Mouse (Mus musculus): ENCODE results near the gene Trem3. TPM values are rescaled to one million over a fixed set of nuclear protein-coding genes. Genes with fewer than 3 reads are reported as not detected.

Trem3 gene
- polyA plus RNA-seq (2017; shearing (Covaris generic)) = not detected

GRCm38 (mm10) chr17:48247221-48247928, at the start of gene Trem3:
Trem3 (plus strand) TSS chr17:48247777.

GRCm38 (mm10) chr17:48232518-48232917, 15.1 kb upstream of the Trem3 start, which contains the start of gene Trem1:
Trem1 (plus strand) TSS chr17:48232768.

GRCm38 (mm10) chr17:48263741-48264362, 16.3 kb downstream of the Trem3 start, which contains the start of gene Treml4:
Treml4 (plus strand) TSS chr17:48264295.

GRCm38 (mm10) chr17:48299203-48299602, 51.6 kb downstream of the Trem3 start, which contains the start of gene Treml2:
Treml2 (plus strand) TSS chr17:48299498.

Other genes with a start within 250 kb of the Trem3 start
- gene 1700122O11Rik, start 209.5 kb upstream of the Trem3 start, polyA plus RNA-seq (2017; shearing (Covaris generic)) = not detected
- not detected for gene 1700067P10Rik, start 158.5 kb upstream of the Trem3 start, polyA plus RNA-seq (2017; shearing (Covaris generic))
- gene 9830107B12Rik, start 101.5 kb upstream of the Trem3 start, polyA plus RNA-seq (2017; shearing (Covaris generic)) = not detected
- gene A530064D06Rik, start 80.5 kb upstream of the Trem3 start, polyA plus RNA-seq (2017; shearing (Covaris generic)) = 0.14 TPM
- not detected for gene Trem1, start 15.0 kb upstream of the Trem3 start, polyA plus RNA-seq (2017; shearing (Covaris generic))
- not detected for gene Treml4, start 16.5 kb downstream of the Trem3 start, polyA plus RNA-seq (2017; shearing (Covaris generic))
- 1.3 TPM for gene Treml2, start 51.7 kb downstream of the Trem3 start, polyA plus RNA-seq (2017; shearing (Covaris generic))
- 0.30 TPM for gene B430306N03Rik, start 68.4 kb downstream of the Trem3 start, polyA plus RNA-seq (2017; shearing (Covaris generic))
- gene Trem2, start 98.6 kb downstream of the Trem3 start, polyA plus RNA-seq (2017; shearing (Covaris generic)) = not detected
- not detected for gene Treml1, start 112.1 kb downstream of the Trem3 start, polyA plus RNA-seq (2017; shearing (Covaris generic))
- gene Nfya, start 162.1 kb downstream of the Trem3 start, polyA plus RNA-seq (2017; shearing (Covaris generic)) = 12.1 TPM
- gene Oard1, start 162.2 kb downstream of the Trem3 start, polyA plus RNA-seq (2017; shearing (Covaris generic)) = 48.0 TPM
- gene Apobec2, start 185.2 kb downstream of the Trem3 start, polyA plus RNA-seq (2017; shearing (Covaris generic)) = 9.5 TPM
- gene Tspo2, start 203.7 kb downstream of the Trem3 start, polyA plus RNA-seq (2017; shearing (Covaris generic)) = 0.11 TPM
- 9.5 TPM for gene Unc5cl, start 207.1 kb downstream of the Trem3 start, polyA plus RNA-seq (2017; shearing (Covaris generic))